Mouse (Mus musculus) C2C12 (cell line): ENCODE results near the gene Tac4. TPM values are rescaled to one million over a fixed set of nuclear protein-coding genes. Genes with fewer than 3 reads are reported as not detected.

Source experiments
- H3K27me3 ChIP-seq: one replicate; pipeline ENCODE4 v1.6.1; 2011; ENCODE audit not compliant: control insufficient read depth, insufficient read depth, insufficient read length
- H3K36me3 ChIP-seq: one replicate; pipeline ENCODE4 v1.6.1; 2011; ENCODE audit not compliant: control insufficient read depth, insufficient read depth
- H3K4me3 ChIP-seq: one replicate; pipeline ENCODE4 v1.5.1; 2011; ENCODE audit warnings: mild to moderate bottlenecking, control low read depth; ENCODE audit not compliant: poor library complexity, insufficient read depth, severe bottlenecking
- H3K79me2 ChIP-seq: one replicate; pipeline ENCODE4 v1.6.1; 2011; ENCODE audit not compliant: control insufficient read depth, insufficient read depth
- H3K79me3 ChIP-seq: one replicate; pipeline ENCODE4 v1.6.1; 2011; ENCODE audit warnings: low read depth, control low read depth
- H3ac ChIP-seq: one replicate; pipeline ENCODE3; 2011; ENCODE audit warnings: low read depth; ENCODE audit not compliant: control insufficient read depth, insufficient read length
- CEBPB ChIP-seq: IDR thresholded peaks from one replicate; pipeline ENCODE4 v1.6.1; 2011; ENCODE audit warnings: low read depth, mild to moderate bottlenecking, control low read depth, moderate library complexity
- CTCF ChIP-seq: IDR thresholded peaks from one replicate; pipeline ENCODE4 v1.5.1; 2011; ENCODE audit not compliant: control insufficient read depth, insufficient read depth, insufficient read length
- FOSL1 ChIP-seq: IDR thresholded peaks from one replicate; pipeline ENCODE4 v1.8.0; 2011; ENCODE audit warnings: mild to moderate bottlenecking, low read length; ENCODE audit not compliant: poor library complexity, insufficient read depth, severe bottlenecking
- MAX ChIP-seq: IDR thresholded peaks from one replicate; pipeline ENCODE4 v1.6.1; 2011; ENCODE audit warnings: mild to moderate bottlenecking, control low read depth
- MYOD1 ChIP-seq: IDR thresholded peaks from one replicate; pipeline ENCODE4 v1.6.1; 2011; ENCODE audit warnings: low read depth; ENCODE audit not compliant: control insufficient read depth, insufficient read length
- MYOG ChIP-seq: IDR thresholded peaks from one replicate; pipeline ENCODE4 v1.6.1; 2011; ENCODE audit not compliant: control insufficient read depth, insufficient read length; ENCODE audit errors: extremely low read depth
- USF1 ChIP-seq: IDR thresholded peaks from one replicate; pipeline ENCODE4 v1.6.1; 2011; ENCODE audit warnings: low read depth, mild to moderate bottlenecking, control low read depth, moderate library complexity
- polyA plus RNA-seq: library from polyadenylated mRNA; unstranded; fragments of >200 nt; fragmentation: generic; extraction: Trizol; gene quantifications from one replicate; pipeline ENCODE4 v1.2.1, GENCODE M21; 2012; ENCODE audit warnings: missing spikeins

Gene Tac4
- polyA plus RNA-seq, 1 experiment = 0.04 TPM

GRCm38 (mm10) chr11:95279061-95279659, 17.8 kb downstream of the Tac4 start:
- Histone ChIP-seq H3K27me3 (no peaks in the 10 kb centered on the region), H3K4me3 (no peak overlapping the region), H3ac (no peak overlapping the region), H3K79me2 (no peaks in the 10 kb centered on the region), H3K79me3 (no peaks in the 10 kb centered on the region), H3K36me3 (peaks cover 100% of the 10 kb centered on the region)
- TF ChIP-seq MAX = no peak
- no peak for TF ChIP-seq CTCF
- TF ChIP-seq MYOG = no peak
- no peak for TF ChIP-seq MYOD1
- no peak for TF ChIP-seq CEBPB
- TF ChIP-seq USF1 = no peak
- TF ChIP-seq FOSL1 = no peak

- no peak overlapping the region for H3K4me3 ChIP-seq
- no peaks in the 10 kb centered on the region for H3K27me3 ChIP-seq
- H3K36me3 ChIP-seq = peaks cover 94% of the 10 kb centered on the region
- H3ac ChIP-seq = no peak overlapping the region
- H3K79me2 ChIP-seq = no peaks in the 10 kb centered on the region
- H3K79me3 ChIP-seq = no peaks in the 10 kb centered on the region
- TF ChIP-seq USF1 (no peak), MYOD1 (no peak), MAX (no peak)
Measured at GRCm38 (mm10) chr11:95282331-95282730, 21.0 kb downstream of the Tac4 start.

- no peak overlapping the region for H3ac ChIP-seq
- H3K79me3 ChIP-seq = peaks cover 7% of the 10 kb centered on the region
- no peak overlapping the region for H3K4me3 ChIP-seq
- no peaks in the 10 kb centered on the region for H3K27me3 ChIP-seq
- no peak for TF ChIP-seq CTCF
- no peak for TF ChIP-seq FOSL1
- no peak for TF ChIP-seq CEBPB
- no peak for TF ChIP-seq USF1
- no peak for TF ChIP-seq MYOG
- TF ChIP-seq MYOD1 = no peak
- no peak for TF ChIP-seq MAX
- H3K36me3 ChIP-seq = peaks cover 79% of the 10 kb centered on the region
- peaks cover 31% of the 10 kb centered on the region for H3K79me2 ChIP-seq
Measured at GRCm38 (mm10) chr11:95291998-95292397, 30.7 kb downstream of the Tac4 start.

GRCm38 (mm10) chr11:95293017-95293624, 31.8 kb downstream of the Tac4 start:
- H3K36me3 ChIP-seq = peaks cover 86% of the 10 kb centered on the region
- H3K79me2 ChIP-seq = peaks cover 42% of the 10 kb centered on the region

GRCm38 (mm10) chr11:95295736-95296135, 34.4 kb downstream of the Tac4 start:
- Histone ChIP-seq H3K27me3 (no peaks in the 10 kb centered on the region), H3K79me2 (peaks cover 68% of the 10 kb centered on the region), H3K79me3 (peaks cover 12% of the 10 kb centered on the region), H3K4me3 (no peak overlapping the region), H3ac (no peak overlapping the region), H3K36me3 (peaks cover 87% of the 10 kb centered on the region)
- no peak for TF ChIP-seq CEBPB
- no peak for TF ChIP-seq FOSL1
- no peak for TF ChIP-seq MAX
- no peak for TF ChIP-seq MYOG
- no peak for TF ChIP-seq USF1
- no peak for TF ChIP-seq MYOD1
- no peak for TF ChIP-seq CTCF

More at GRCm38 (mm10) chr11:95293017-95293624, 31.8 kb downstream of the Tac4 start:
- H3K27me3 ChIP-seq = no peaks in the 10 kb centered on the region
- H3K79me3 ChIP-seq = peaks cover 9% of the 10 kb centered on the region
- no peak overlapping the region for H3ac ChIP-seq
- TF ChIP-seq CTCF = no peak
- TF ChIP-seq FOSL1 = no peak
- no peak for TF ChIP-seq CEBPB
- TF ChIP-seq MAX = no peak
- no peak for TF ChIP-seq MYOD1
- no peak for TF ChIP-seq MYOG
- no peak for TF ChIP-seq USF1
- H3K4me3 ChIP-seq = no peak overlapping the region

- Histone ChIP-seq H3ac (no peak overlapping the region), H3K27me3 (no peaks in the 10 kb centered on the region), H3K36me3 (peaks cover 85% of the 10 kb centered on the region), H3K4me3 (no peak overlapping the region), H3K79me2 (peaks cover 87% of the 10 kb centered on the region), H3K79me3 (peaks cover 21% of the 10 kb centered on the region)
- no peak for TF ChIP-seq CTCF
- TF ChIP-seq MYOG = no peak
- no peak for TF ChIP-seq USF1
- no peak for TF ChIP-seq MYOD1
- no peak for TF ChIP-seq CEBPB
- TF ChIP-seq MAX = no peak
- TF ChIP-seq FOSL1 = no peak
Measured at GRCm38 (mm10) chr11:95298146-95298545, 36.8 kb downstream of the Tac4 start.
